Mouse (Mus musculus): ENCODE measurements around the gene Mgrn1.

Gene Mgrn1

GRCm38 (mm10) chr16:4879101-4879707, 6.8 kb upstream of the Mgrn1 start:
- peak; percentile 86 for DNase-seq (ENCODE audit: low read depth)

GRCm38 (mm10) chr16:4879708-4880124, 6.3 kb upstream of the Mgrn1 start:
- DNase-seq (ENCODE audit: low read depth), result peak; percentile 84

- DNase-seq (ENCODE audit: low read depth), result peak; percentile 96
Measured at GRCm38 (mm10) chr16:4880136-4880825, 5.8 kb upstream of the Mgrn1 start, which contains the start of gene Ubald1. TSS of gene Ubald1 (minus strand) at chr16:4880315.

GRCm38 (mm10) chr16:4881400-4882351, 4.4 kb upstream of the Mgrn1 start:
- peak; percentile 68 for DNase-seq (ENCODE audit: low read depth)

- no peak for DNase-seq (ENCODE audit: low read depth)
Measured at GRCm38 (mm10) chr16:4884930-4885329, 1.1 kb upstream of the Mgrn1 start.

GRCm38 (mm10) chr16:4886690-4887020, 606 bp downstream of the Mgrn1 start:
- DNase-seq (ENCODE audit: low read depth), result no peak

- no peak for DNase-seq (ENCODE audit: low read depth)
Measured at GRCm38 (mm10) chr16:4890201-4890709, 4.2 kb downstream of the Mgrn1 start.

- DNase-seq (ENCODE audit: low read depth), result no peak
Measured at GRCm38 (mm10) chr16:4892171-4892570, 6.1 kb downstream of the Mgrn1 start.

- no peak for DNase-seq (ENCODE audit: low read depth)
Measured at GRCm38 (mm10) chr16:4894201-4894908, 8.3 kb downstream of the Mgrn1 start.

GRCm38 (mm10) chr16:4896249-4897027, 10.4 kb downstream of the Mgrn1 start:
- DNase-seq (ENCODE audit: low read depth), result no peak

GRCm38 (mm10) chr16:4897146-4897730, 11.2 kb downstream of the Mgrn1 start:
- DNase-seq (ENCODE audit: low read depth), result no peak

- DNase-seq (ENCODE audit: low read depth), result no peak
Measured at GRCm38 (mm10) chr16:4898881-4899280, 12.8 kb downstream of the Mgrn1 start.

GRCm38 (mm10) chr16:4899711-4900110, 13.7 kb downstream of the Mgrn1 start:
- no peak for DNase-seq (ENCODE audit: low read depth)

GRCm38 (mm10) chr16:4901167-4901566, 15.1 kb downstream of the Mgrn1 start:
- DNase-seq (ENCODE audit: low read depth), result no peak

GRCm38 (mm10) chr16:4902390-4902789, 16.3 kb downstream of the Mgrn1 start:
- no peak for DNase-seq (ENCODE audit: low read depth)

- no peak for DNase-seq (ENCODE audit: low read depth)
Measured at GRCm38 (mm10) chr16:4903491-4904102, 17.5 kb downstream of the Mgrn1 start.

GRCm38 (mm10) chr16:4904878-4905277, 18.8 kb downstream of the Mgrn1 start:
- DNase-seq (ENCODE audit: low read depth), result no peak

GRCm38 (mm10) chr16:4905591-4905990, 19.5 kb downstream of the Mgrn1 start:
- no peak for DNase-seq (ENCODE audit: low read depth)

- no peak for DNase-seq (ENCODE audit: low read depth)
Measured at GRCm38 (mm10) chr16:4906559-4906958, 20.5 kb downstream of the Mgrn1 start.

GRCm38 (mm10) chr16:4907386-4907785, 21.3 kb downstream of the Mgrn1 start:
- DNase-seq (ENCODE audit: low read depth), result no peak
